Mouse (Mus musculus): Measurements from ENCODE around the gene Pgbd5.

The Pgbd5 gene

GRCm38 (mm10) chr8:124340360-124341068 lies 98.9 kb downstream of the Pgbd5 start:
- DNase-seq, result no peak

GRCm38 (mm10) chr8:124339742-124340141 lies 99.7 kb downstream of the Pgbd5 start:
- DNase-seq, result no peak

- no peak for DNase-seq
Measured at GRCm38 (mm10) chr8:124336302-124336701, 103.2 kb downstream of the Pgbd5 start.

- no peak for DNase-seq
Measured at GRCm38 (mm10) chr8:124331706-124332105, 107.8 kb downstream of the Pgbd5 start.

GRCm38 (mm10) chr8:124331094-124331493 lies 108.4 kb downstream of the Pgbd5 start:
- DNase-seq, result no peak

- no peak for DNase-seq
Measured at GRCm38 (mm10) chr8:124330433-124330832, 109.0 kb downstream of the Pgbd5 start.

- DNase-seq, result no peak
Measured at GRCm38 (mm10) chr8:124329690-124330089, 109.8 kb downstream of the Pgbd5 start.

- DNase-seq, result no peak
Measured at GRCm38 (mm10) chr8:124328259-124328658, 111.2 kb downstream of the Pgbd5 start.

- peak; percentile 38 for DNase-seq
Measured at GRCm38 (mm10) chr8:124323356-124323755, 116.1 kb downstream of the Pgbd5 start.

GRCm38 (mm10) chr8:124321227-124321840 lies 118.1 kb downstream of the Pgbd5 start:
- no peak for DNase-seq

GRCm38 (mm10) chr8:124319316-124319652 lies 120.2 kb downstream of the Pgbd5 start:
- no peak for DNase-seq
